Mouse (Mus musculus) monocyte, adult 2 months (primary cell): ENCODE results near the gene Serpina6.
"Not testable (repeated sequence)": the region's sequence is repeated elsewhere in the genome, so short reads cannot be mapped to it uniquely, and the experiment has no call there.

Experiments used
- DNase-seq, 2 experiments: peaks; one replicate each; pipeline ENCODE4 v3.0.0; 2022; ENCODE audit warnings: low spot score in 2 of 2, low read depth in 1 of 2

Serpina6 gene

DNA sequence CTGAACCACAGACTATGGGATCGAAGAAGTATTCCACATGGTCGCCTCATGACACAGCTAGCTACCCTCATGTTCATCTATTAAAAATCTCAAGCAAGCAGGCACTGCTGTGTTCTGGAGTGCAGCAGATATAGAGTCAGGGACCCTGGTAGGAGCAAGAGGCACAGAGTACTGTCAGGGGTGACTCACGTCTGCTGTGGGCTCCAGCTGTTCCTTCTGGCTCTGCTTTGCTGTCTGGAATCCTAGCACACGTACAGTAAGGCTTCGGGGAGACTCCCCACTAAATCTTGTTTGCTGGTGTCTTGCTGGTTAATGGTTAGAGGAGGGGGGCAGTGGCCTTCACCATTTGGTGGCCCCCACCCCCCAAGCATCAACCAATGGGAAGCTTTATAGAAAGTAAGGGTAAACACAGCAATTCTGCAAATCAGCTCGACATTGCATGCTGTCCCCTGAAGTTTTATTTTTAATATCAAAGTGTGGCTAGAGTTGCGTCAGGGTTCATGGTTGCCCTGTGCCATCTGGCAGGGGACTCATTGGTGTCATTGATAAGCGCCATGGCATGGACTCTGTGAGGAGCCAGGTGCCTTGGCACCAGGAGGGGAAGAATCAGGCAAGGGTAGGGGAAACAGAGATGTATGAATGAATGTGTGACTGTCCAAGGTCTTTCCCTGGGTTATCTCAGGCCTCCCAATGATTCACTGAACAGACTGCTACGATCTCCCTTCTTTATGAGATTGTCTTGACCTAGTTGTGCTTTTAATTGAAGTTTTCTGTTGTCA, at the start of gene Serpina6:
Gene Serpina6, minus strand, starts transcription at position 365 of the 779 bp plus-strand sequence.
- no peak for DNase-seq

DNA sequence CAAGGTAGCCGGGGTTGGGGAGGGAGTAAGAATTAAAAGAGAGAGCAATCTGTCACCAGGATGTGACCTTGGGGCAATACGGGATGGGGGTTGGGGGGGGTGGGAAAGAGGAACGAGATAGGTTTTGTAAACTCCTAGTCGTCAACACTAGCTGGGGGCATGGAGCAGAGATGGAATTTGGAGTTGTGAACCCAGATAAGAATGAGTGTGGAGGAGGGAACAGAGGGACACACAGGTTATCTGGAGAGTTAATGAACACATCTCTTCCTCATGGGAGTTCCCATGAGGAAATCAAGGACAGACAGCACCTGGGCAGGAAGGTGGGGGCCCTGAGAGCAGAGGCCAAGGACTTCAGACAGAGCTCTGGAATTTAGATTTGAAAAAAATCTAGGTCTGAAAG, 49.1 kb upstream of the Serpina6 start:
- no peak for DNase-seq

DNA sequence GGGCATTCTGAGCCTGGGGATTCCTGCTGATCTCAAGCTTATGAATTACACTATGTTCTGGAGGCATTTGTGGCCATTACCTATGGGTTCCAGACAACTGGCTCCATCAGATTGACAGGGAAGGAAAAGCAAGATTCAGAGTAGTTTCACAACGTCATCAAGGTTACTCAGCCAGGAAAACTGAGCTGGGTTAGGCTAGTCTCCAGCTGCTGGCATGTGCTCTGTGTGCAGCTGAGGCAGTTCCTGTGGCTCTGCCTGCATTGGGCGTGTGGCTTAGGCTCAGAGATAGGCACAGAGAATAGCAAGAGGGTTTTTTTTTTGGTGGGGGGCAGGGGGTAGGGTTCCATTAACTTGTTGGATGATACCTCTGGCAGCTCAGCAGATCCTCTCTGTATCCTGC, 48.5 kb upstream of the Serpina6 start:
- no peak for DNase-seq

DNA sequence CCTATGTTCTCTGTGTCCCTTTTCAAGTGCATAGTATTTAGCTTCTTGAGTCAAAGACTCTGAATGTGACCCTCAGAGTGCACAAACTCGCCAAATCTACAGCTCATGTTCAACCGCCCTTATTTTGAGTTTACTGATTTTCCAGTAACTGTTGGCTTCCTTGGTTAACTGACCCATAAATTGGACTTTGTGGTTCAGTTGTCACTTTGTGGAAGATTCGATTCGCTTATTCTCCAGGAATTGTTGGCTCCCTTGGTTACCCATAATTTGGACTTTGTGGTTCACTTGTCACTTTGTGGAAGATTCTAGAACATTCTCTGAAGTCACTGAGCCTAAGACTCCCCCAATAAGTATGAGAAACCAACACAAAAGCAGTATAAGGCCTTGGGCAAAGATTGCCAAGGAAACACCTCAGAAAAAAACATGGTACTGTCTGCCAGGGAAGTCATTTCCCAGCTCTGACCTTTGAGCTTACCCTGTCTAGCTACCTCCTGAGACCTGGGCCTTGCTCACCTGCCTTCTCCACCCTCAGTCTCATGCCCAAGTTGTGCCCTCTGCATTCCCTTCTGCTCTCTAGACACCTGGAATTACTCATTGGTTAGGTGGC, 43.2 kb upstream of the Serpina6 start:
- DNase-seq: no peak

DNA sequence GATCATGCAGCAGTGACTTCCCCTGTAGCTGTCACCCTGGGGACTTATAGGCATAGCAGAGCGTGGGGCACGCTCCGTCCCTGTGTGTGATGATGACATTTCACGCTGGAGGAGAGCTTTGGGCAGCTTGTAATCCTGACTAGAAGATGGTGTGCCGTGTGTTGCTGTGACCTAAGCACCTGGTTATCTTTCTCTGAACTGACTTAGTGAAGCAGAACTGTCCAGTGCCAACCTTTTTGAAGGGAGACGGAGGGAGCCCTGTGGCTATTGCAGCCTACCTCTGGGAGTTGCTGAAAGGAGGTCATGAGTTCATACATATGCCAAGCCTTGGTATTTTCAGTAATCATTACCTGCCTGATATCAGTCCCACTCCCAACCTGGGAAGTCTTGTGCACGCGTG, 38.4 kb upstream of the Serpina6 start, which contains the start of gene Serpina1f:
Gene Serpina1f, minus strand, starts transcription at position 101 of the 400 bp plus-strand sequence.
- DNase-seq: no peak

DNA sequence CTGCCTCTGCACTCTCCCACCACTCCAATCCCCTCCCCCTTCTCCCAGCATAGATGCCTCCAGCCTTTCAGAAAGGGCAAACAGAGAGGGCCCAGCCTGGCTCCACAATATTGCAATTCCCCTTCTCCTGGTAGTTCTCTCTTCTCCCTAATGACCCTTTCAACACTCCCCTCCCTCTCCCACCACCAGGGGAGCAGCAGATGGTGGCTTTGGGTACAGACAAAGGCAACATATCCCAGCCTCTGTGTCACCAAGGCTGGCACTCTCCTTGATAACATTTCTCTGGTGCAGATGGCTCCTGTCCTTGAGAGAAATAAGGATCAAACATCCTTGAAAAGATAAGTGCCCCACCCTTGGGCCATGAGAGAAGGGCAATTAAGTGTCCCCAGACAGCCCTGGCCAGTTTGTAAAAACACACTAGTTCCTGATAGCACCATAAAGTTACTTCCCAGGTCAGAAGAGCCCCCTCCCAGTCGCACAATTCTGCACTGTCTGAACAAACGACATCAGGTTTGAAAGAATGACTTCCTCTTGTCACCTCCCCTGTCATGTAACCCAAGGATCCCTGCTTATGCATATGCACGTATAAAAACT, 31.3 kb upstream of the Serpina6 start:
- DNase-seq: no peak

DNA sequence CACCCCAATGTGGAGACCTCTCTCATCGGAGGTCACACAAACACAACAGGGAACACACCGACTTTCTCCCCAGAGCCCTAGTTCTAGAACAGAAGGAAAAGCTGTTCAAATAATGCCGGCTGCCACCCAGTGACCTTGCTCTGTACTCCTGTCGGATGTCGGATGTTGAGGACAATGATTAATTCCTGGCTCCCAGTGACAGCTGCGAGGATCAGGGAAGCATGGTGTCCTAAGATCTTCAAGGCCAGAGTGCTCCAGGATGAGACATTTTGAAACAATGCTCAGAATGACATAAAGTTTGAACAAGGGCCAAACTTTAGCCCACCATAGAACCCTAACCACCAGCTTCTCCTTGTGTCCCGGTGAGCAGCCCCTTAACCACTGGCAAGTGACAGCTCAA, 30.0 kb upstream of the Serpina6 start:
- DNase-seq: no peak

DNA sequence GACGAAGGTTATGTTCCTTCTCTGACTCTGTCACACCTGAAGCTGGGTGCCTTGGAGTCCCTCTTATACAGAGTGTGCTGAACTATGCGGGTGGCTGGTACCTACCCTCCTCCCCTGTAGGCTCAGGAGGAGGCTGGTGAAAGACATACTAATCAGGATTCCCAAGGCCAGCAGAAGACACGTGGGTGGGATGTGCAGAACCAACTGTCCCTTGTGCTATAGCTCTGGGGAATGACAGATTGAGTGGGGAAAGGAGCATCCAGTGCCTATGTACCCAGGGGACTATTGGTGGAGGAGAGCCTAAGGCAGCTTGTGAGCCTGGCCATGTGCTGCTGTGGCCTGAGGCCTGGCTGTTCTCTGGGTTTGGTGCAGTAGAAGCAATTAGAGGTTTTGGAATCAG, 29.0 kb upstream of the Serpina6 start:
- DNase-seq: no peak

DNA sequence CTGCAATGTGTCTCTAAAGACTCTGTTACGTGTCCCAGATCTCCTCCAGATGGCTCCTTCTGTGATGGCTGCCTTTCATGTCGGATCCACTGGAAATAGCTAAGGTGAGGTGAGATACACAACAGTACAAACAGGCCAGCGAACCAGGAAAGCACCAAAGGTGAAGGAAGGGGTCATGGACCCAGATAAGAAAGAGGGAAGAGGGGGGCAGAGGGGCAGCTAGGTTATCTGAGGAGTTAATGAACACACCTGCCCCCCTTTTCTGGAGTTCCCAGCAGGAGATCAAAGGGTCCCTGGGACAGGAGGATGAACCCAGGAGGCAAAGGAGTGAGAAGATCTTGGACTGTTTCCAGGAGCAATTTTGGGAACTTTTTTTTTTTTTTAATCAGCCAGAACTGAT, 28.4 kb upstream of the Serpina6 start:
- no peak for DNase-seq

DNA sequence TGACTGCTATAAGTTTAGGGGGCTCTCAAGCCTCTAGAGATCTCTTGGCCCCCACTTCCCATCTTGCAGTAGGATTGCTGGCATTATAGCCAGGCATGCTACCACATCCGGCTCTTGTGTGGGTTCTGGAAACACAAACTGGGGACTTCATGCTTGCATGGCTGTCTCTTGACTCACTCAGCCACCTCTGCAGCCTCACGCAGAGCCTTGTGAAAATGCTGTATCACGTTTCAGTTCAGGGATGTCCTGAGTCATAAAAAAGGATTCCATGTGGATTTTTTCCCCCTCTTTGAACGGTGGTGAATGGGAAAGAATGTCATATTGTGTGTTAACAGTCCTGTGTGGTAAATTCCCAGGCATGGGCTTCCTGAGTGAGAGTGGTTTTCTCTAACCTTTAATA, 26.8 kb upstream of the Serpina6 start:
- DNase-seq: no peak

DNA sequence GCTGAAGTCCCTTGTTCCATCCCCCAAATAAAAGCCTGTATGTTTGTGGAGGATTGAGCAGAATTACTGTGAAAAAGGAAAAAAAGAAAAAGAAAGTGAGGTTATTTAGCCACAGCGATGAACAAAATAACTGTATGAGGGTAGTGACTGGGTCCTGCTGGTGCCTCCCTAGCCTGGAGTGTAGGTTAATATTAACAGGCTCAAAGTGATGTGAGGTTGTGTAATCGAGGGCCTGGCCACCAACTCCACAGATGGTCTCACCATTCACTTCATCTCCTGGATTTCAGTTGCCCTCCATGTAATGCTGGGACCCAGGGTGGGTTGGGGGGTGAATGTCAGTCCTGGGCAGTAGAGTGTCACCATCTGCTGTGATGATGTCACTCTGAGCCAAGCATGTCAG, 24.7 kb upstream of the Serpina6 start:
- no peak for DNase-seq

DNA sequence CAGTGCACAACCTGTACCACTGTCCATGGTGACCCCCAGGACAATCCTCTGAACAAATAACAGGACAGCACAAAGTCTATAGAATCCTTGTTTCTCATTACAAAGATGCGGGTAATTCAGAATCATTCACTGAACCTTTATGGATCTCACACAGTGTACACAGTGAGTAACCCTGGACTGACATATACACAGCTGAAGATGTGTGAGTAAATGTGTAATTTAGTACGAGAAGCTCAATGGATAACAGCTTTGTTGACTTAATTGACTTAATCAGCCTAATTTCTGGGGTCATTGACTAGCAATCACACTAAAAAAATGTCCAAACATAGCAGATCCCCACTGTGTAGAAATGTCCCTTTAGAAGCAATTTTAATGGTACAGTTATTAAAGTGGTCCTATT, 24.2 kb upstream of the Serpina6 start:
- DNase-seq: no peak

DNA sequence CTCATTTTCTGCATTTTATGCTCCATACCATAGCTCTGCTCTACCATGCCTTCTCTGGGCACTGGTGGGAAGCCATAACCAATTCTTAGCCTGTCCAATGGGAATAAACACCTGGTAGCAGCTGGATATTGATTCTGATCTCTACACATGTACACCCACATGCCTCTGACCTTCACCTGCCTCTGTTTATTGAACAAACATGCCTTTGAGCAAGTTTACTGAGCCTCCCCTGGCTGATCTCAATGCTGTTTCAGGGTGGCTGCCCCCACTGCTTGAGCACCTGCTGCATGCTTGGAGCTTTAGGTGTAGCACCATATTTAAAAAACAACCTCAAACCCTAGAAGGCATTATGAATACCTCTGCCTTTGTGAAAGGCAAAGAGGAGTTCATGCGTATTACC, 22.8 kb upstream of the Serpina6 start:
- DNase-seq: not testable (repeated sequence)

DNA sequence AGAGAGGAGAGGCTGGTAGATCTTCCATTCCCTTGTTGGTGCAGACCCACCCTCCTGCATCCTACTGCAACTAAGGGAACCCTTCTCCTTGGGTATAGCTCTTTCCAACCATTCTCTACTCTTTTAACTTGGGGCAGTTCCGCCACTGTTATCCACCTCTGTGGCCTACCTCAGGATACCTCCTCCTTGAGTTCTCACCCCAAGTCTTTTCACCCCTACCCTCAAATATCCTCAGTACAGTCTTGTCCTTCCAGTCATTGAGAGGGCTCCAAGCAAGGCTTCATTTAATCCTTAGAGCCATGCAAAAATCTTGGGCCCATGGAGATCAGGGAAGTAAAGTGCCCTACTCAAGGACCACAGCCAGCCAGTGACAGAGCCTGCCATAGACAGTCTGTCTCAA, 19.0 kb upstream of the Serpina6 start, which contains the start of gene Serpina16:
Gene Serpina16, minus strand, starts transcription at position 101 of the 400 bp plus-strand sequence.
- DNase-seq: no peak

DNA sequence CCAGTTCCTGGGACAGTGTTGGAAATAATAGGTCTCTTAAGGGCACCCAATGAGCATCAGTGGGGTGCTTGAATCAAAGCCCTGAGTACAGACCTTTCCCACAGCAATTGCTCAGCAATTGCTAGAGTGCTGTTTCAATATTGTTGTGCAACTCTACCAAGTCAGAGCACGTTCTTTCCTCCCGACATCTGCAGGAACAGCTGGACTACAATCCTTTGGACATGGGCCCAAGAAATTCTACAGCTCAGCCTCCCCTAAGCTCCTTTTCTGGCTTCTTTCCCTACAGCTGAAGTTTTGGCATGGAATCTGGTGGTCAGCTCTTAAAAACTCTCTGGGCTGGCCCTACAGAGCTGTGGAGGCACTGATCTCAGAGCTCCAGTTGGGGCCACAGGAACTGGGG, 16.2 kb upstream of the Serpina6 start:
- no peak for DNase-seq

DNA sequence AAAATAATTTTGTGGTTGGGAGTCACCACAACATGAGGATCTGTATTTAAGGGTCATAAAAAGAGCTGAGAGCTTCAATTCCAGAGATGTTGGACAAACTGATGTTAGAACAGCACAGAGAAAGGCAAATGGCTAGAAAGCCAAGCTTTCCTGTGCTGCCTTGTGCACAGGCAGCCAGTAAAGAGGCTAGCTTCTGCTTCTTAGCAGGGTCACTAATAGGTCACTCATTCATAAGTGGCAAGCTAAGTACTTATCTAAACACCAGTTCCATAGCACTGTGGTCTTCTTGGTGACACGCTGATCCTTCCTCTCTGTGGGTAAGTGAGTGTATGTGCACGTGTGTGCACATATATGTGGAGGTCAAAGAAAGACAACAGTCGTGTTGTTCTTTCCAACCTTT, 14.5 kb upstream of the Serpina6 start:
- no peak for DNase-seq

DNA sequence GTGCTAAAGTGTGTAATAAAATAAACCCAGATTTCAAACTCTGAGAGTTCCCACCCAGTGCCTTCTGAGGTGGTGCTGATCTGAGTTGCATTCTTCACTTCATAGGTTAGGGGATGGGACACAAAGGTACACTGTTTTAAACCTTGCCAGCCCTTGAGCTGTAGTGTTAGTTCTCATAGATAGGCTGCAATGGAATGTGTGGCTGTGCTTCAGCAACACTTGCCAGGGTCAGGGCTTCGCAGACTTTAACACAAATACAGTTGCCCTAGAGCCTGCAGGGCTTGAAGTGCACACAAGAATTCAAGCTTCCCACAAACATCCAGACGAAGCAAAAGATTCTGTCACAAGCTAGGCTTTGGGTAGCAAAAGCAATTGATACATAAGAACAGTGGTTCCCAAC, 14.0 kb upstream of the Serpina6 start:
- no peak for DNase-seq

DNA sequence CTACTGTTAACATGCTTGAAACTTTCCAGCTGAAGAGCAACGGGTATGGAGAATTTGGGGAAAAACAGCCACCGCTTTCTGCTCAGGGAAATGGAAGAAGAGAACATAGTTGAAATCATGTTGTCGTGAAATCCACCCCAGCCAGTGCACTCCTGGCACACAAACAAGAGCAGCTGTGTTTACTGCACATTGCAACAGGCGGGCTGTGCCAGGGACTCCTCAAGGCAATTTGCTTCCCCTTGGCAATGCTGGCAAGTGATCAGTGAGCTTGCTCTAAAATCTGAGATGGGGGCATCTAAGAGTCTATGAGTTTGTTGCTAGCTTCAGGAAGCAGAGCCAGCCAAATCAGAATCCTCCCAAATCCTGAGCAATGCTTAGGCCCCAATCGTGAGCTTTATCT, 13.3 kb upstream of the Serpina6 start:
- DNase-seq: no peak

DNA sequence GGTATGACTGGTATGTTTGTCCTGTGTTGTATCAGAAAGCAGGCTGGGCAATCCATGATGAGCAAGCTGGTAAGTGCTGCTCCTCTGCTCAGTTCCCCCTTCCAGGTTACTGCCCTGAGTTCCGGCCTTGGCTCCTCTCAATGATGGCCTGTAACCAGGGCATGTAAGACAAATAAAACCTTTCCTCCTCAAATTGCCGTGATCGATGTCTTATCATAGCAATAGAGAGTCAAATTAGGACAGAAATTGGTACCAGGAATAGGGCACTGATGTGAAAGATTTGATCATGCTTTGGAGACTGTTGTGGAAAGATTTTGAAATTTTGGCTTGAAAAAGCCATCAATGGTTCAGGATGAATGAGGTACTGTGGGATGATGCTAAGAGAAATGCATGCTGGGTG, 8.3 kb upstream of the Serpina6 start:
- DNase-seq: no peak

DNA sequence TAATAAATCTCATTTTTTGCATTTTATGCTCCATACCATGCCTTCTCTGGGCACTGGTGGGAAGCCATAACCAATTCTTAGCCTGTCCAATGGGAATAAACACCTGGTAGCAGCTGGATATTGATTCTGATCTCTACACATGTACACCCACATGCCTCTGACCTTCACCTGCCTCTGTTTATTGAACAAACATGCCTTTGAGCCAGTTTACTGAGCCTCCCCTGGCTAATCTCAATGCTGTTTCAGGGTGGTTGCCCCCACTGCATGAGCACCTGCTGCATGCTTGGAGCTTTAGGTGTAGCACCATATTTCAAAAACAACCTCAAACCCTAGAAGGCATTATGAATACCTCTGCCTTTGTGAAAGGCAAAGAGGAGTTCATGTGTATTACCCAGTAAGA, 5.0 kb upstream of the Serpina6 start:
- not testable (repeated sequence) for DNase-seq

DNA sequence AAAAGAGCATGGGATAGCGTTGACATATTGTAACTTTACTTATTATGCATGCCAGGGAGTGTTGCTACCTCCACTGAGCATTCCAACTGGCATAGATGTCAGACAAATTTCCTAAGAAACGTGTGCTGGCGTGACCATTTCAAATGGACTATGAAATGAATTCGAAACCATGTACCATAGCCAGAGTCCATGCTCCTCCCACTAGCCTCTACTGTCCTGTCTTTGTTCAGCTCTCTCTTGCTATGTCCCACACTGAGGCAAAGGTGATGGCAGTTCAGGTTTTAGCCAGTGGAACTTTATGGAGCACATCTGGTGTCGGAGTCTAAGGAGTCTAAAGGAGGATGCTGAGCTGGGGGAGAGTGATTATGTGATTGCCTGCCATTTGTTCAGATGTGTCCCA, 3.1 kb upstream of the Serpina6 start:
- DNase-seq: no peak

DNA sequence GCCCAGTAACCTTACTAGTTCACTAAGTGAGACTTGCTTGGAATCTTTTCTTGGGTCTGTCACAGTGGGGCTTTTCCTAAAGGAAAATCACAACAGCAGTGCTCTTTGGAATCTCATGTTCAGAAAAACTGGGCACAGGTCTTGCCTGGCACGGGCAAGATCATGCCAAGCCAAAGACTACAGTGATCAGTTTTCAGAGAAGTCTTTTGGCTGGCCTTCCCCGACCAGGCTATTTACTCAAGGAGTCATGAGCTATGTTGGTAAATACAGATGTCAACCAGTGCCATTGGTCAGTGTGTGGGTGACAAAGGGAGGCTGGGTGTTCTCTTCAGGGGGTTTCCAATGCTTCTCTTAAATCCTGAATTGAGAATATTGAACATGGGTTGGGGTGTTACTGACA, 2.2 kb upstream of the Serpina6 start:
- DNase-seq: no peak
